Mouse (Mus musculus): ENCODE results near the gene Gm28308. TPM values are rescaled to one million over a fixed set of nuclear protein-coding genes. Genes with fewer than 3 reads are reported as not detected.

Gene Gm28308
- polyA plus RNA-seq, 1 experiment from 2014 or later: not detected

- ATAC-seq (0 out of 2 replicates have a peak, but pooled peaks have one; percentile 15), DNase-seq (ENCODE audit: low spot score) (no peak)
- under 1% methylated on average over 52 of the region's 102 CpGs for WGBS
- Histone ChIP-seq H3K4me1 (ENCODE audit: insufficient read depth, low read depth, low read length) (peaks cover 3% of the 10 kb centered on the region; the same call in 1 of the 2 replicates), H3K27ac (ENCODE audit: low read length) (peak within 1 kb of the TSS; percentile 93), H3K9ac (replicated peaks; ENCODE audit: low read depth) (peak within 1 kb of the TSS; percentile 79), H3K4me2 (replicated peaks; ENCODE audit: low read depth, low read length) (peak within 1 kb of the TSS; percentile 90), H3K36me3 (ENCODE audit: insufficient read depth, low read length) (no peaks in the 10 kb centered on the region), H3K27me3 (replicated peaks; ENCODE audit: insufficient read depth, low read length) (0 out of 2 replicates have a peak, but pooled peaks cover 13% of the 10 kb centered on the region), H3K4me3 (ENCODE audit: low read depth, low read length) (peak within 1 kb of the TSS; percentile 62), H3K9me3 (ENCODE audit: low read length) (no peaks in the 10 kb centered on the region)
- TF ChIP-seq EP300 (IDR thresholded peaks at IDR 0.05) (no peak), CTCF (IDR thresholded peaks at IDR 0.05) (no peak; the same call in 1 of the 2 replicates)
These were observed 22.0 kb downstream of the Gm28308 start, which contains the start of gene Hoxa4 for GRCm38 (mm10) chr6:52190906-52191810. TSS of gene Hoxa4 (minus strand) at chr6:52191753.

GRCm38 (mm10) chr6:52190410-52190809 is 22.7 kb downstream of the Gm28308 start:
- peak; percentile 75 for DNase-seq (ENCODE audit: low spot score)
- peak overlapping the region; percentile 93 for H3K27ac ChIP-seq (ENCODE audit: low read length)

DNA sequence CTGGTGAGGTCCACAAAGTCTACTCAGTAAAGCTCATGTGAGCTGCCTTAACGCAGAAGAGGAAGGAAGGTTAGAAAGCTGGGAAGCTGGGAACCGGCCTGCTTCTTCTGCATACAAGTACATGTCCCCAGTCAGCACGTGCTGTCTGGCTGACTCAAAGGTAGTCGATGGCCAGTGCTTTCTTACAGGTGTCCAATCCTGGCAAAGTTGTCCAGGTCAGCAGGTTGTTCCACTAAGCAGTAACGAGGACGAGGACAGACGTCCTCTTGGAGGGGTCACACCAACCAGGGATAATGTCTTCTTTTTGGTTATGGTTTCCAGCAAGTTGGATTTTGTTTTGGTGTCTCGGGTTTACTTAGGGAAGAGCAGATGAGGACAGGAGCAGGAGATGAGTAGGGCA is 23.2 kb downstream of the Gm28308 start:
- ATAC-seq (no peak), DNase-seq (ENCODE audit: low spot score) (no peak)
- no peak for TF ChIP-seq CTCF (IDR thresholded peaks at IDR 0.05)
- no peak for TF ChIP-seq EP300 (IDR thresholded peaks at IDR 0.05)
- Histone ChIP-seq H3K27me3 (replicated peaks; ENCODE audit: insufficient read depth, low read length) (0 out of 2 replicates have a peak, but pooled peaks cover 13% of the 10 kb centered on the region), H3K27ac (ENCODE audit: low read length) (peak overlapping the region; percentile 93), H3K9me3 (ENCODE audit: low read length) (no peaks in the 10 kb centered on the region), H3K9ac (replicated peaks; ENCODE audit: low read depth) (0 out of 2 replicates have a peak overlapping the region, but pooled peaks have one; percentile 79), H3K4me1 (ENCODE audit: insufficient read depth, low read depth, low read length) (peaks cover 3% of the 10 kb centered on the region; the same call in 1 of the 2 replicates), H3K36me3 (ENCODE audit: insufficient read depth, low read length) (no peaks in the 10 kb centered on the region), H3K4me2 (replicated peaks; ENCODE audit: low read depth, low read length) (peak overlapping the region; percentile 90), H3K4me3 (ENCODE audit: low read depth, low read length) (peak overlapping the region; percentile 62; the same call in 1 of the 2 replicates)
- 15% methylated on average over 8 of the region's 8 CpGs for WGBS

More at GRCm38 (mm10) chr6:52190410-52190809, 22.7 kb downstream of the Gm28308 start:
- Histone ChIP-seq H3K4me2 (replicated peaks; ENCODE audit: low read depth, low read length) (peak overlapping the region; percentile 90), H3K36me3 (ENCODE audit: insufficient read depth, low read length) (no peaks in the 10 kb centered on the region), H3K4me1 (ENCODE audit: insufficient read depth, low read depth, low read length) (peaks cover 3% of the 10 kb centered on the region; the same call in 1 of the 2 replicates), H3K27me3 (replicated peaks; ENCODE audit: insufficient read depth, low read length) (0 out of 2 replicates have a peak, but pooled peaks cover 13% of the 10 kb centered on the region), H3K4me3 (ENCODE audit: low read depth, low read length) (peak overlapping the region; percentile 62), H3K9me3 (ENCODE audit: low read length) (no peaks in the 10 kb centered on the region), H3K9ac (replicated peaks; ENCODE audit: low read depth) (peak overlapping the region; percentile 79)
- 0 out of 2 replicates have a peak, but pooled peaks have one; percentile 17 for TF ChIP-seq CTCF (IDR thresholded peaks at IDR 0.05)
- TF ChIP-seq EP300 (IDR thresholded peaks at IDR 0.05): no peak
- ATAC-seq: no peak
- WGBS: 3% methylated on average over 23 of the region's 23 CpGs

DNA sequence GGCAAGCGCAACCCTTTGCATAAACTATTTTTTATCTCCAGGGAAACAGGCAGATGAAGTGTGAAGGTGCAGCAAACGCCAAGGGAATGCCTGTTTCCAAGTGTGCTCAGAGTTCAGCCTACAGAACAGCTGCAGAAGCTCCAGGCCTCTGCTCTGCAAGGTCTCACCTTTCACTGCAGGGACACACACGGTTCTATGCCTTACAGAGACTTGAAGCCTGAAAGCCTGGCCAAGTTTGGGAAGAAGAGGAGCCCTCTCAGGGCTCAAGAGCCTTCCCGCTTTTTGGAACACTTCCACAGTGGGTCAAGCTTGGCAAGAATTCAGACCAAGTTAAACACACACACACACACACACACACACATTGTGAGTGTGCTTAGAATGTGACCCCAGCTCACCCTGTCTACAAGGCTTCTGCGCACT is 24.0 kb downstream of the Gm28308 start:
- peak; percentile 92 for DNase-seq (ENCODE audit: low spot score)
- WGBS: 11% methylated on average over 5 of the region's 5 CpGs
- H3K9me3 ChIP-seq (ENCODE audit: low read length): no peaks in the 10 kb centered on the region
- peak; percentile 79 for ATAC-seq
- no peak overlapping the region for H3K9ac ChIP-seq (replicated peaks; ENCODE audit: low read depth)
- no peaks in the 10 kb centered on the region for H3K36me3 ChIP-seq (ENCODE audit: insufficient read depth, low read length)
- H3K27ac ChIP-seq (ENCODE audit: low read length): peak overlapping the region; percentile 93
- TF ChIP-seq EP300 (IDR thresholded peaks at IDR 0.05) (peak; percentile 23; the same call in 1 of the 2 replicates), CTCF (IDR thresholded peaks at IDR 0.05) (no peak)
- no peak overlapping the region for H3K4me3 ChIP-seq (ENCODE audit: low read depth, low read length)
- H3K4me2 ChIP-seq (replicated peaks; ENCODE audit: low read depth, low read length): no peak overlapping the region
- H3K4me1 ChIP-seq (ENCODE audit: insufficient read depth, low read depth, low read length): peaks cover 9% of the 10 kb centered on the region; the same call in 1 of the 2 replicates
- peaks cover 14% of the 10 kb centered on the region; the same call in 1 of the 2 replicates for H3K27me3 ChIP-seq (replicated peaks; ENCODE audit: insufficient read depth, low read length)

DNA sequence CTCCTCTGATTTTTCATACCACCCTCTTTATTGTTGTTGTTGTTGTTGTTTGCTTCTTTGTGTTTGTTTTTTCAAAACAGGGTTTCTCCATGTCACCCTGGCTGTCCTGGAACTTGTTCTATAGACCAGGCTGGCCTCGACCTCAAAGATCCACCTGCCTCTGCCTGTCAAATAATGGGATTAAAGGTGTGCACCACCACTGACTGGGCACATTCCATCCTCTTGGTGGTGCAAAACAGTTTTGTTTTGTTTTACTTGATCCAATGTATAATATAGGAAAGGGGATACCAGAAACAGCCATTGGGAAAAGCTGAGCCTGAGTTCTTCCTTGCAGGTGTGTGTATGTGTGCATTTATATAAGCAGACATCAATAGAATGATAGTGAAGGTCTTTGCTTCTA is 26.6 kb downstream of the Gm28308 start:
- no peak for ATAC-seq
- no peak for DNase-seq (ENCODE audit: low spot score)
- no peaks in the 10 kb centered on the region for H3K36me3 ChIP-seq (ENCODE audit: insufficient read depth, low read length)
- peaks cover 9% of the 10 kb centered on the region; the same call in 1 of the 2 replicates for H3K4me1 ChIP-seq (ENCODE audit: insufficient read depth, low read depth, low read length)
- H3K9ac ChIP-seq (replicated peaks; ENCODE audit: low read depth): no peak overlapping the region
- TF ChIP-seq EP300 (IDR thresholded peaks at IDR 0.05) (no peak), CTCF (IDR thresholded peaks at IDR 0.05) (peak; percentile 36)
- peaks cover 19% of the 10 kb centered on the region for H3K27me3 ChIP-seq (replicated peaks; ENCODE audit: insufficient read depth, low read length)
- H3K4me3 ChIP-seq (ENCODE audit: low read depth, low read length): no peak overlapping the region
- 69% methylated on average over 1 of the region's 1 CpGs for WGBS
- H3K27ac ChIP-seq (ENCODE audit: low read length): no peak overlapping the region
- no peaks in the 10 kb centered on the region for H3K9me3 ChIP-seq (ENCODE audit: low read length)
- no peak overlapping the region for H3K4me2 ChIP-seq (replicated peaks; ENCODE audit: low read depth, low read length)

GRCm38 (mm10) chr6:52185834-52186233 is 27.3 kb downstream of the Gm28308 start:
- H3K4me2 ChIP-seq (replicated peaks; ENCODE audit: low read depth, low read length): peak overlapping the region; percentile 29; the same call in 1 of the 2 replicates
- 36% methylated on average over 3 of the region's 3 CpGs for WGBS
- ATAC-seq (no peak), DNase-seq (ENCODE audit: low spot score) (no peak)
- H3K4me3 ChIP-seq (ENCODE audit: low read depth, low read length): no peak overlapping the region
- no peak overlapping the region for H3K9ac ChIP-seq (replicated peaks; ENCODE audit: low read depth)
- peaks cover 20% of the 10 kb centered on the region for H3K27me3 ChIP-seq (replicated peaks; ENCODE audit: insufficient read depth, low read length)
- H3K9me3 ChIP-seq (ENCODE audit: low read length): no peaks in the 10 kb centered on the region
- no peaks in the 10 kb centered on the region for H3K36me3 ChIP-seq (ENCODE audit: insufficient read depth, low read length)
- TF ChIP-seq EP300 (IDR thresholded peaks at IDR 0.05) (no peak), CTCF (IDR thresholded peaks at IDR 0.05) (no peak)
- no peak overlapping the region for H3K27ac ChIP-seq (ENCODE audit: low read length)
- peaks cover 9% of the 10 kb centered on the region; the same call in 1 of the 2 replicates for H3K4me1 ChIP-seq (ENCODE audit: insufficient read depth, low read depth, low read length)

All from lung, postnatal 0 days (tissue).